Mouse (Mus musculus) stomach, embryonic 14.5 days (tissue): Measurements from ENCODE around the gene Map4k2. TPM values are rescaled to one million over a fixed set of nuclear protein-coding genes. Genes with fewer than 3 reads are reported as not detected.

Experiments used
- ATAC-seq: fragments of 200-750 bp; cut with Nextera tagmentation; 2 replicates; pipeline ENCODE4 v1.8.0; 2017; ENCODE audit warnings: low read depth, moderate TSS enrichment; ENCODE audit not compliant: insufficient number of reproducible peaks, insufficient read depth, low FRiP score
- H3K27ac ChIP-seq: fragments of 300-500 bp; sonication (generic); 2 replicates; pipeline ENCODE4 v1.5.1; 2014; ENCODE audit warnings: mild to moderate bottlenecking, low read length, moderate library complexity, mixed read lengths
- H3K27me3 ChIP-seq: fragments of 300-500 bp; sonication (generic); 2 replicates; pipeline ENCODE4 v1.6.1; 2014; ENCODE audit warnings: low read length, control low read depth, mixed read lengths; ENCODE audit not compliant: control insufficient read depth, insufficient read depth
- H3K36me3 ChIP-seq: fragments of 300-500 bp; sonication (generic); 2 replicates; pipeline ENCODE4 v1.6.1; 2014; ENCODE audit warnings: mild to moderate bottlenecking, control low read depth, low read length, moderate library complexity, mixed read lengths; ENCODE audit not compliant: control insufficient read depth, insufficient read depth
- H3K4me1 ChIP-seq: fragments of 300-500 bp; sonication (generic); 2 replicates; pipeline ENCODE4 v1.6.1; 2014; ENCODE audit warnings: low read length, control low read depth, mixed read lengths; ENCODE audit not compliant: control insufficient read depth, insufficient read depth
- H3K4me2 ChIP-seq: fragments of 300-500 bp; sonication (generic); replicated peaks from 2 replicates; pipeline ENCODE4 v1.6.1; 2014; ENCODE audit warnings: low read depth, low read length, control low read depth
- H3K4me3 ChIP-seq: fragments of 300-500 bp; sonication (generic); 2 replicates; pipeline ENCODE4 v1.5.1; 2014; ENCODE audit warnings: low read depth, low read length, control low read depth
- H3K9ac ChIP-seq: fragments of 300-500 bp; sonication (generic); replicated peaks from 2 replicates; pipeline ENCODE4 v1.6.1; 2014; ENCODE audit warnings: low read depth, mild to moderate bottlenecking, control low read depth, low read length, moderate library complexity, mixed read lengths
- H3K9me3 ChIP-seq: fragments of 300-500 bp; sonication (generic); 2 replicates; pipeline ENCODE4 v1.6.1; 2016; ENCODE audit warnings: low read depth, low read length, control low read depth; ENCODE audit not compliant: control insufficient read depth
- WGBS: fragments of 180-500 bp; shearing (Covaris S2); extraction: QIAGEN DNeasy Blood & Tissue Kit; methylation state at CpG from one replicate; pipeline ENCODE4 v1.1.7; 2014; 5-methylcytosine and 5-hydroxymethylcytosine counted together
- polyA plus RNA-seq: library from polyadenylated mRNA; unstranded; fragments of >200 nt; fragmentation: Nextera tagmentation; extraction: Ambion mirVana; gene quantifications from 2 replicates; pipeline ENCODE4 v1.2.1, GENCODE M21; 2014

Gene Map4k2
- polyA plus RNA-seq, 1 experiment from 2014 or later = 10.0 TPM

- H3K9ac ChIP-seq = no peak within 1 kb of the TSS
- peak within 1 kb of the TSS; percentile 45 for H3K27ac ChIP-seq
- no peaks in the 10 kb centered on the region for H3K36me3 ChIP-seq
- H3K27me3 ChIP-seq = no peaks in the 10 kb centered on the region
- H3K4me1 ChIP-seq = peaks cover 23% of the 10 kb centered on the region
- no peak within 1 kb of the TSS for H3K4me3 ChIP-seq
- WGBS = 17% methylated on average over 7 of the region's 7 CpGs
- H3K9me3 ChIP-seq = no peaks in the 10 kb centered on the region
- peak within 1 kb of the TSS; percentile 22 for H3K4me2 ChIP-seq
- ATAC-seq = peak; percentile 74
Measured at GRCm38 (mm10) chr19:6384128-6384527, 43.2 kb downstream of the Map4k2 start, which contains the start of gene Pygm. Gene Pygm, plus strand, starts transcription at chr19:6384399.

- WGBS = 71% methylated on average over 11 of the region's 11 CpGs
- H3K4me1 ChIP-seq = peaks cover 27% of the 10 kb centered on the region
- ATAC-seq = no peak
- H3K27ac ChIP-seq = no peak overlapping the region; the same call in 1 of the 2 replicates
- H3K9me3 ChIP-seq = no peaks in the 10 kb centered on the region
- H3K9ac ChIP-seq = no peak overlapping the region
- H3K4me3 ChIP-seq = no peak overlapping the region
- no peaks in the 10 kb centered on the region for H3K27me3 ChIP-seq
- H3K4me2 ChIP-seq = peak overlapping the region; percentile 22; the same call in 1 of the 2 replicates
- H3K36me3 ChIP-seq = no peaks in the 10 kb centered on the region
Measured at GRCm38 (mm10) chr19:6384954-6385353, 44.0 kb downstream of the Map4k2 start.

GRCm38 (mm10) chr19:6385419-6385818 lies 44.5 kb downstream of the Map4k2 start:
- H3K36me3 ChIP-seq = no peaks in the 10 kb centered on the region
- no peak for ATAC-seq
- peaks cover 27% of the 10 kb centered on the region for H3K4me1 ChIP-seq
- H3K4me2 ChIP-seq = no peak overlapping the region
- no peak overlapping the region for H3K9ac ChIP-seq
- no peaks in the 10 kb centered on the region for H3K27me3 ChIP-seq
- no peaks in the 10 kb centered on the region for H3K9me3 ChIP-seq
- 66% methylated on average over 5 of the region's 5 CpGs for WGBS
- H3K27ac ChIP-seq = no peak overlapping the region
- H3K4me3 ChIP-seq = no peak overlapping the region

- no peaks in the 10 kb centered on the region for H3K9me3 ChIP-seq
- H3K4me3 ChIP-seq = no peak overlapping the region
- peaks cover 27% of the 10 kb centered on the region for H3K4me1 ChIP-seq
- H3K27me3 ChIP-seq = no peaks in the 10 kb centered on the region
- H3K9ac ChIP-seq = no peak overlapping the region
- no peak for ATAC-seq
- no peak overlapping the region for H3K27ac ChIP-seq
- no peak overlapping the region for H3K4me2 ChIP-seq
- WGBS = 78% methylated on average over 7 of the region's 7 CpGs
- no peaks in the 10 kb centered on the region for H3K36me3 ChIP-seq
Measured at GRCm38 (mm10) chr19:6385821-6386220, 44.9 kb downstream of the Map4k2 start.

- Histone ChIP-seq H3K4me1 (peaks cover 27% of the 10 kb centered on the region), H3K4me3 (no peak overlapping the region), H3K27ac (no peak overlapping the region), H3K36me3 (no peaks in the 10 kb centered on the region), H3K9me3 (no peaks in the 10 kb centered on the region), H3K27me3 (no peaks in the 10 kb centered on the region), H3K9ac (no peak overlapping the region), H3K4me2 (no peak overlapping the region)
- no peak for ATAC-seq
- 65% methylated on average over 9 of the region's 9 CpGs for WGBS
Measured at GRCm38 (mm10) chr19:6386234-6386633, 45.3 kb downstream of the Map4k2 start.

GRCm38 (mm10) chr19:6388006-6388405 lies 47.1 kb downstream of the Map4k2 start:
- H3K27ac ChIP-seq = no peak overlapping the region
- no peak overlapping the region for H3K4me2 ChIP-seq
- peaks cover 26% of the 10 kb centered on the region for H3K4me1 ChIP-seq
- H3K4me3 ChIP-seq = no peak overlapping the region
- H3K9ac ChIP-seq = no peak overlapping the region
- no peak for ATAC-seq
- WGBS = 84% methylated on average over 13 of the region's 13 CpGs
- no peaks in the 10 kb centered on the region for H3K27me3 ChIP-seq
- H3K36me3 ChIP-seq = no peaks in the 10 kb centered on the region
- H3K9me3 ChIP-seq = no peaks in the 10 kb centered on the region

GRCm38 (mm10) chr19:6389803-6390202 lies 48.9 kb downstream of the Map4k2 start:
- WGBS = 10% methylated on average over 16 of the region's 16 CpGs
- ATAC-seq = peak; percentile 64; the same call in 1 of the 2 replicates
- peaks cover 9% of the 10 kb centered on the region for H3K4me1 ChIP-seq
- no peaks in the 10 kb centered on the region for H3K9me3 ChIP-seq
- no peaks in the 10 kb centered on the region for H3K36me3 ChIP-seq
- H3K27ac ChIP-seq = no peak overlapping the region
- no peak overlapping the region for H3K9ac ChIP-seq
- no peaks in the 10 kb centered on the region for H3K27me3 ChIP-seq
- peak overlapping the region; percentile 20; the same call in 1 of the 2 replicates for H3K4me3 ChIP-seq
- H3K4me2 ChIP-seq = peak overlapping the region; percentile 38

- Histone ChIP-seq H3K4me2 (peak overlapping the region; percentile 38), H3K27me3 (no peaks in the 10 kb centered on the region), H3K9ac (no peak overlapping the region), H3K36me3 (no peaks in the 10 kb centered on the region), H3K9me3 (no peaks in the 10 kb centered on the region), H3K4me1 (peaks cover 6% of the 10 kb centered on the region; the same call in 1 of the 2 replicates), H3K27ac (no peak overlapping the region), H3K4me3 (no peak overlapping the region)
- 51% methylated on average over 6 of the region's 6 CpGs for WGBS
- no peak for ATAC-seq
Measured at GRCm38 (mm10) chr19:6390251-6390650, 49.3 kb downstream of the Map4k2 start.

GRCm38 (mm10) chr19:6392743-6393393 lies 51.9 kb downstream of the Map4k2 start:
- Histone ChIP-seq H3K4me1 (0 out of 2 replicates have a peak, but pooled peaks cover 4% of the 10 kb centered on the region), H3K36me3 (no peaks in the 10 kb centered on the region), H3K4me2 (no peak overlapping the region), H3K9ac (no peak overlapping the region), H3K4me3 (no peak overlapping the region), H3K27me3 (no peaks in the 10 kb centered on the region), H3K27ac (no peak overlapping the region), H3K9me3 (no peaks in the 10 kb centered on the region)
- 92% methylated on average over 14 of the region's 14 CpGs for WGBS
- no peak for ATAC-seq
